Mouse (Mus musculus) CH12.LX (cell line): Measurements from ENCODE around the gene Fiz1. TPM values are rescaled to one million over a fixed set of nuclear protein-coding genes. Genes with fewer than 3 reads are reported as not detected.
A peak's percentile ranks its signal among the peaks of the same experiment; 100 is the strongest.
"Not testable (repeated sequence)": the region's sequence is repeated elsewhere in the genome, so short reads cannot be mapped to it uniquely, and the experiment has no call there.

Source experiments
- DNase-seq: peaks from one replicate; pipeline ENCODE4 v3.0.0-alpha.2; 2013; ENCODE audit errors: extremely low read depth
- H3K27ac ChIP-seq: 2 replicates; pipeline ENCODE4 v1.5.1; 2012; ENCODE audit warnings: low read depth, mild to moderate bottlenecking, control low read depth, moderate library complexity; ENCODE audit not compliant: insufficient read depth
- H3K27me3 ChIP-seq: replicated peaks from 2 replicates; pipeline ENCODE3; 2012; ENCODE audit warnings: inconsistent platforms
- H3K36me3 ChIP-seq, 2 experiments: replicated peaks in 1 of 2; 2 replicates each; pipeline versions ENCODE3 to v1.6.1; 2012; ENCODE audit warnings: inconsistent platforms in 1 of 2, low read length in 1 of 2, mild to moderate bottlenecking in 1 of 2, mixed read lengths in 1 of 2, moderate library complexity in 1 of 2; ENCODE audit not compliant: control insufficient read depth in 1 of 2, insufficient read depth in 1 of 2
- H3K4me1 ChIP-seq, 2 experiments: 2 replicates each; pipeline ENCODE4 v1.6.1; 2012; ENCODE audit warnings: inconsistent platforms in 1 of 2, moderate library complexity in 1 of 2; ENCODE audit not compliant: insufficient read depth in 2 of 2, control insufficient read depth in 1 of 2
- H3K4me2 ChIP-seq: 2 replicates; pipeline ENCODE4 v1.6.1; 2012; ENCODE audit warnings: low read depth, mild to moderate bottlenecking, control low read depth; ENCODE audit not compliant: poor library complexity, insufficient read depth, severe bottlenecking
- H3K4me3 ChIP-seq, 3 experiments: fragments of 150-350 bp in 1 of 3; sonication (generic) in 1 of 3; replicated peaks in 1 of 3; 2 replicates each; pipeline versions ENCODE3 to v1.5.1; 2011 to 2012; ENCODE audit warnings: low read depth in 2 of 3, low read length in 2 of 3, mild to moderate bottlenecking in 2 of 3, moderate library complexity in 2 of 3, control low read depth in 1 of 3, improper control_type of control experiment in 1 of 3, inconsistent platforms in 1 of 3, mixed read lengths in 1 of 3; ENCODE audit not compliant: poor library complexity in 1 of 3
- H3K79me2 ChIP-seq: replicated peaks from 2 replicates; pipeline ENCODE4 v1.6.1; 2012; ENCODE audit warnings: mild to moderate bottlenecking, moderate library complexity; ENCODE audit not compliant: control insufficient read depth, poor library complexity, insufficient read depth, severe bottlenecking; ENCODE audit errors: extremely low read depth
- H3K9ac ChIP-seq: 2 replicates; pipeline ENCODE4 v1.6.1; 2012; ENCODE audit warnings: low read depth, mild to moderate bottlenecking, control low read depth, moderate library complexity; ENCODE audit not compliant: insufficient read depth
- H3K9me3 ChIP-seq: replicated peaks from 2 replicates; pipeline ENCODE3; 2012; ENCODE audit warnings: low read length, inconsistent platforms, mixed read lengths
- BHLHE40 ChIP-seq: IDR thresholded peaks from 2 replicates; pipeline ENCODE4 v1.6.1; 2011; ENCODE audit warnings: mild to moderate bottlenecking, low read depth, low read length, improper control_type of control experiment
- ETS1 ChIP-seq: conservative IDR thresholded peaks from 2 replicates; pipeline ENCODE4 v1.6.1; 2012; ENCODE audit warnings: low read depth, mild to moderate bottlenecking, inconsistent platforms, low read length, improper control_type of control experiment, moderate library complexity
- GABPA ChIP-seq: IDR thresholded peaks from 2 replicates; pipeline ENCODE4 v1.6.1; 2012; ENCODE audit warnings: low read depth, low read length, improper control_type of control experiment, inconsistent platforms; ENCODE audit not compliant: insufficient replicate concordance
- JUND ChIP-seq: conservative IDR thresholded peaks from 2 replicates; pipeline ENCODE4 v1.6.1; 2011; ENCODE audit warnings: low read depth, low read length, improper control_type of control experiment
- KAT2A ChIP-seq: IDR thresholded peaks from 2 replicates; pipeline ENCODE4 v1.6.1; 2012; ENCODE audit warnings: low read length, improper control_type of control experiment, inconsistent platforms; ENCODE audit not compliant: insufficient replicate concordance
- MAFK ChIP-seq: IDR thresholded peaks from 2 replicates; pipeline ENCODE4 v1.6.1; 2011; ENCODE audit warnings: low read length, improper control_type of control experiment; ENCODE audit not compliant: insufficient replicate concordance
- MAX ChIP-seq: IDR thresholded peaks from 2 replicates; pipeline ENCODE4 v1.6.1; 2011; ENCODE audit warnings: low read length, improper control_type of control experiment
- MEF2A ChIP-seq: IDR thresholded peaks from 2 replicates; pipeline ENCODE4 v1.6.1; 2014; ENCODE audit warnings: low read depth, mild to moderate bottlenecking, inconsistent platforms, low read length, improper control_type of control experiment, borderline replicate concordance
- MXI1 ChIP-seq: IDR thresholded peaks from 2 replicates; pipeline ENCODE4 v1.6.1; 2011; ENCODE audit warnings: mild to moderate bottlenecking, low read depth, low read length, improper control_type of control experiment
- MYC ChIP-seq: IDR thresholded peaks from 2 replicates; pipeline ENCODE4 v1.6.1; 2011; ENCODE audit warnings: low read depth, mild to moderate bottlenecking, improper control_type of control experiment, low read length
- NRF1 ChIP-seq: IDR thresholded peaks from 2 replicates; pipeline ENCODE4 v1.6.1; 2014; ENCODE audit warnings: low read depth, mild to moderate bottlenecking, inconsistent platforms, low read length, improper control_type of control experiment, moderate library complexity
- PAX5 ChIP-seq: IDR thresholded peaks from 2 replicates; pipeline ENCODE4 v1.6.1; 2012; ENCODE audit warnings: low read length, inconsistent platforms, mixed read lengths
- RAD21 ChIP-seq: IDR thresholded peaks from 2 replicates; pipeline ENCODE4 v1.6.1; 2011; ENCODE audit warnings: low read depth, mild to moderate bottlenecking, low read length, improper control_type of control experiment, moderate library complexity
- SMC3 ChIP-seq: IDR thresholded peaks from 2 replicates; pipeline ENCODE4 v1.6.1; 2011; ENCODE audit warnings: low read depth, low read length, improper control_type of control experiment
- USF1 ChIP-seq: IDR thresholded peaks from 2 replicates; pipeline ENCODE4 v1.6.1; 2014; ENCODE audit warnings: low read depth, mild to moderate bottlenecking, inconsistent platforms, low read length, improper control_type of control experiment
- USF2 ChIP-seq: conservative IDR thresholded peaks from 2 replicates; pipeline ENCODE4 v1.6.1; 2011; ENCODE audit warnings: low read depth, low read length, improper control_type of control experiment
- ZKSCAN1 ChIP-seq: IDR thresholded peaks from 2 replicates; pipeline ENCODE4 v1.6.1; 2012; ENCODE audit warnings: low read depth, inconsistent platforms, low read length, improper control_type of control experiment, borderline replicate concordance
- ZNF384 ChIP-seq: IDR thresholded peaks from 2 replicates; pipeline ENCODE4 v1.6.1; 2012; ENCODE audit warnings: low read depth, low read length, improper control_type of control experiment, inconsistent platforms
- dilution Hi-C: fragments of 300-500 bp; cut with MboI; formaldehyde crosslinking; loops from 2 replicates; pipeline ENCODE4 v1.14.3; 2020; ENCODE audit warnings: low sequenced_read_pairs; ENCODE audit not compliant: extremely low pct_unique_long_range_greater_than_20kb, extremely low pct_ligation_motif_present
- in situ Hi-C: fragments of 300-500 bp; cut with MboI; formaldehyde crosslinking; loops from 3 replicates; pipeline ENCODE4 v1.14.3; 2019; ENCODE audit warnings: low sequenced_read_pairs, low pct_ligation_motif_present, low pct_unique_long_range_greater_than_20kb, mixed read lengths
- polyA plus RNA-seq: library from polyadenylated mRNA; unstranded; fragments of >175 nt; gene quantifications from 2 replicates; pipeline ENCODE4 v1.2.1, GENCODE M21; 2012; ENCODE audit warnings: low read depth; ENCODE audit not compliant: insufficient read length
- total RNA-seq, 2 experiments: library from RNA; depleted of rRNA; stranded (reverse); fragments of 300-350 nt in 1 of 2; fragments of >200 nt in 1 of 2; gene quantifications; 2 replicates each; pipeline ENCODE4 v1.2.3; 2012 to 2014

Fiz1 gene
- total and polyA plus RNA-seq, 3 experiments = 18.4 to 40.8 (median 24.3) TPM

- peak; percentile 64 for TF ChIP-seq ZNF384
- TF ChIP-seq ETS1 = peak; percentile 39; the same call in 1 of the 2 replicates
- TF ChIP-seq NRF1 = peak; percentile 94
- TF ChIP-seq USF2 = no peak
- TF ChIP-seq MYC = peak; percentile 64; the same call in 1 of the 2 replicates
- no peak for TF ChIP-seq JUND
- TF ChIP-seq KAT2A = peak; percentile 75; the same call in 1 of the 2 replicates
Observed at GRCm38 (mm10) chr7:5020000-5020681, 5.6 kb upstream of the Fiz1 start, which contains the start of the genes Zfp865 and Ccdc106 (continued).

- H3K27ac ChIP-seq = peak overlapping the region; percentile 27
Observed at GRCm38 (mm10) chr7:5019576-5019975, 5.1 kb upstream of the Fiz1 start.

GRCm38 (mm10) chr7:5017931-5018330, 3.4 kb upstream of the Fiz1 start:
- Histone ChIP-seq H3K27ac (no peak overlapping the region), H3K4me1 (peaks cover 0 to 38% of the 10 kb centered on the region in 2 experiments; a peak in 2 of 4 replicates), H3K4me2 (no peak overlapping the region), H3K79me2 (peaks cover 24% of the 10 kb centered on the region), H3K4me3 (no peak overlapping the region), H3K36me3 (peaks cover 19 to 30% of the 10 kb centered on the region in 2 experiments), H3K27me3 (no peaks in the 10 kb centered on the region), H3K9ac (no peak overlapping the region), H3K9me3 (peaks cover 6% of the 10 kb centered on the region)
- TF ChIP-seq RAD21 (no peak), USF2 (no peak), PAX5 (no peak), BHLHE40 (no peak), GABPA (no peak), USF1 (no peak), ZKSCAN1 (no peak), SMC3 (no peak), MAFK (no peak), MXI1 (no peak), NRF1 (no peak), MEF2A (no peak), MAX (no peak)
- dilution Hi-C loops (no loop called here), in situ Hi-C loops (no loop called here)
- DNase-seq = no peak

More at GRCm38 (mm10) chr7:5019576-5019975, 5.1 kb upstream of the Fiz1 start:
- peaks cover 28% of the 10 kb centered on the region for H3K79me2 ChIP-seq
- in situ Hi-C loops, H3K27me3 ChIP-seq, dilution Hi-C loops, H3K9me3 ChIP-seq, DNase-seq: not testable (repeated sequence)
- H3K4me2 ChIP-seq = peak overlapping the region; percentile 73; the same call in 1 of the 2 replicates
- H3K9ac ChIP-seq = peak overlapping the region; percentile 66
- H3K4me3 ChIP-seq = peak overlapping the region; percentile 41 to 82 (median 59)
- H3K36me3 ChIP-seq = peaks cover 28 to 47% of the 10 kb centered on the region in 2 experiments
- H3K4me1 ChIP-seq = peaks cover 0 to 35% of the 10 kb centered on the region in 2 experiments; a peak in 2 of 4 replicates
